Mouse (Mus musculus) T-cell, adult 2 months (primary cell): ENCODE results near the gene Ugt1a6a.
"Not testable (repeated sequence)": the region's sequence is repeated elsewhere in the genome, so short reads cannot be mapped to it uniquely, and the experiment has no call there.

Experiments
- DNase-seq: peaks from one replicate; pipeline ENCODE4 v3.0.0; 2022; ENCODE audit warnings: low spot score

The Ugt1a6a gene

GRCm38 (mm10) chr1:88212341-88213045 lies 77.9 kb downstream of the Ugt1a6a start:
- DNase-seq = no peak

DNA sequence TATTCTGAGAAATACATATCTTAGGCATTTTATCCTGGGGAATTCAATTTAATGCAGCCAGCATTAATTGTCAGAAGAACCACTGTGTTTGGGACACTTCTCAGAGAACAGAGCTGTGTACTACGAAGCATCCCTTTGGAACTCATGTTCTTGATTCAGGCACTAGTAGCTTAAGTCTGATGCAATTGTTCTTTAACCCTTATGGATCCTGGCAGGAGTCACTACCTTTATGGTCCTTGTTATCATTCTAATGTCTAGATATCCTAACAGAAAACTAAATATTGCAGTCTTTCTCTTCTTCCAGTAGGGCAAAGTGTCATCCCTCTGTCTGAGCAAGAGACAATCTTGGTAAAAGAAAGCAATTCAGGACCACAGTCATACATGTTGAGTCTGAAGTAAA lies 78.5 kb downstream of the Ugt1a6a start:
- no peak for DNase-seq

DNA sequence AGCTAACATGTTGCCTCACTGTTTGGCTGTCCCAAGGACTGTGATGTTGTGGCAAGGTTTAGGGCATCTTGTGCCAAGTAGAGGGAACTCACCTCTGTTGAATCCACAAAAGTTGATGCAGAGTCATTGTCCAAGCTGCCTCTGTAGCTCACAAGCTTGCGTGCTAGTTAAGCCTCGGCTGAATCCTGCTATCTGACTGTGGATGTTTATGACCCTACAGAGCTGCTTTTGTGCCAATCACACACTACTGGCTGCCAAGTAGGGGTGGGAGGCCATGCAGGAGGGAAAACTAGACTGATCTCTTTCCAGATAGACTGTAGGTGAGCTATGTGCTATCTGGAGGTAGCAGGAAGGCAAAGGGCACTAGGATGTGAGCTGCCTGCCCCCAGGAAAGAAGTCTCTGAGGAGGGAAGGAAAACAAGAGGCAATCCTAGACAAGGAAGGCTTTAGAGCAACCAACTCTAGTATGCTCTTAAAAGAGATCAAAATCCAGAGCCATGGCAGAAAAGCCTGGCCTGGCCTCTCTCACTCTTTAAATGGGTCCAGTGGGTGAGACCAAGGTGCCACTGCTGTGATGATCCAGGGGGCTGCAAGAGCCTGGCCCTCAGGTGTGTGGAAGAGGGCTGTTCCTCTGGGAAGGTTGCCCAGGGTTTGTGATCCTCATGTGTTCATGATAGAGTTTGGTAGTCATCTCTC lies 79.3 kb downstream of the Ugt1a6a start:
- no peak for DNase-seq

- no peak for DNase-seq
These were observed 79.9 kb downstream of the Ugt1a6a start for GRCm38 (mm10) chr1:88214462-88214952.

GRCm38 (mm10) chr1:88215466-88216380 lies 81.1 kb downstream of the Ugt1a6a start:
- DNase-seq = no peak

DNA sequence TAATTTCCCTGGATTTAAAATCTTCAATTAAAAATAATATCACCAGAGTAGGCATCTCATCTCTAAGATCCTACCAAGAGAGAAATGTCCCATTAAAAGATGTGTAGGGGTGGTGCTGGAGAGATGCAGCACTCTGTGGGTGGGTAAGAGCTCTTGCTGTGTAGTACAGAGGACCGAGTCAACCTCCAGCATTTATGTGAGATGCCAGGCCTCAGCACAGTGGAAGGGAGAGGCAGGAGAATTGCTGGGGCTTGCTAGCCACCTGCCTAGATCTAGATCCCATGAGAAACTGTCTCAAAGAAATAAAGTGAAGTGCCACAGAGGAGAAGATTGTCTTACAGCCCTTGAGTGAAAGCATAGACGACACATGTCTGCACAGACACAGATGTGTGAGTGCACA lies 81.9 kb downstream of the Ugt1a6a start:
- no peak for DNase-seq

- no peak for DNase-seq
These were observed 82.5 kb downstream of the Ugt1a6a start for GRCm38 (mm10) chr1:88217144-88217543.

GRCm38 (mm10) chr1:88217576-88217975 lies 83.0 kb downstream of the Ugt1a6a start:
- DNase-seq = no peak

DNA sequence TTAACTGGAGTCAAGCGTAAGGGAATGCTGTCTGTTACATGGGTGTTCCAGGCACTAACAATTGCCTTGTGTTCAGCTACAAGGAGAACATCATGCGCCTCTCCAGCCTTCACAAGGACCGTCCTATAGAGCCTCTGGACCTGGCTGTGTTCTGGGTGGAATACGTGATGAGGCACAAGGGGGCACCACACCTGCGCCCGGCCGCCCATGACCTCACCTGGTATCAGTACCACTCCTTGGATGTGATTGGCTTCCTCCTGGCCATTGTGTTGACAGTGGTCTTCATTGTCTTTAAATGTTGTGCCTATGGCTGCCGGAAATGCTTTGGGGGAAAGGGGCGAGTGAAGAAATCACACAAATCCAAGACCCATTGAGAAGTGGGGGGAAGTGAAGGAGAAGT lies 83.4 kb downstream of the Ugt1a6a start:
- DNase-seq = no peak

- no peak for DNase-seq
These were observed 84.0 kb downstream of the Ugt1a6a start for GRCm38 (mm10) chr1:88218591-88218990.

- no peak for DNase-seq
These were observed 84.4 kb downstream of the Ugt1a6a start for GRCm38 (mm10) chr1:88219054-88219453.

DNA sequence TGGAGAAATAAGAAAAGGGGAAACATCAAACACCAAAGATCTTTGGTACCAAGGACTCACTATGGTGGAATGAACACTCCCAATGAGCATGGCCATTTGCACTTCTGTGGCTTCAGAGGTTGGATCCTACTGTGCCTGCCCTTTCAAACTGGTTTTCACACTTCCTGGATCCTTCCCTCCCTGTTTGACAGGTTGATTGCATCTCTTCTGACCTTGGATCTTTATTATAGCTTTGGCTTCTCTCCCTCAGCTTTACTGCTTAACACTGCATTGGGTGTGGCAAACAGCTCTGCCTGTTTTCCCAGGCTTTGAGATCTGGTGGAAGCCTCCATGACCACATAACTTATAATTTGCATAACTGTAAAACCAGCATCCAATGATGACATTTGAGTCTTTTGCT lies 85.7 kb downstream of the Ugt1a6a start:
- no peak for DNase-seq

DNA sequence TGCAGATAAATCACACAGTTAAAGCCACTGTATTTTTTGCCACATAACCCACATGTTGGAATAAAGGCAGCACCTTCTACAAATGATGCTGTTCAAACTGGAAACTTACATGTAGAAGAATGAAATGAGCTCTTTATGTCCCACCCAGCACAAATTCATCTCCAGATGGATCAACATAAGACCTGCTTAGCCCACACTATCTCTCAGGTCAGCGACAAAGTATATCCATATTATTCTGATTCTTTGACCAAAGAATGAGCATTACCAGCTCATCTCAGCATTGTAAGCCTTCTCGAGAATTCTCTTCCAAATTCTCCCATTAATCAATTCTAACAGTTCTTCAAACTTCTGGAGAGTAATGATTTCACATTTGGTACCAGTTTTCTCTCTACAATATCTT lies 87.6 kb downstream of the Ugt1a6a start:
- no peak for DNase-seq

GRCm38 (mm10) chr1:88223011-88223515 lies 88.5 kb downstream of the Ugt1a6a start:
- not testable (repeated sequence) for DNase-seq

GRCm38 (mm10) chr1:88223591-88223990 lies 89.0 kb downstream of the Ugt1a6a start:
- no peak for DNase-seq

- no peak for DNase-seq
These were observed 89.6 kb downstream of the Ugt1a6a start for GRCm38 (mm10) chr1:88224029-88224776.

DNA sequence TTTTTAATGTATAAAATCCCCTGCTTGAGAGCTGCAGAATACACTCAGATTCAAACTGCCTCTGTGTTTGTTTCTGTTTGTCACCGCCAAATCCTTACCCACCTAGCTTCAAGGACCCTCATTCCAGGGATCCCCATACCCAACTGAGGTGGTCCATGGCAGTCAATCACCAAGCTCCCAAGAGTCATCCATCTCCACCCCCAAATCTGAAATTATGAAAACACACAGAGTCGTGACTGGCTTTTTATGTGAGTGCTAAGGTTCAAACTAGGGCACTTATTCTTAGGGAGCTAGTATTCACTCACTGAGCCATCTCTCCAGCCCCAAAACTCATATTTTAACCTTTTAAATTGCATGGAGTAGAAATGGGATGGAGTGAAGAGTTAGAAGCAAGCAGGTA lies 90.7 kb downstream of the Ugt1a6a start:
- DNase-seq = not testable (repeated sequence)

DNA sequence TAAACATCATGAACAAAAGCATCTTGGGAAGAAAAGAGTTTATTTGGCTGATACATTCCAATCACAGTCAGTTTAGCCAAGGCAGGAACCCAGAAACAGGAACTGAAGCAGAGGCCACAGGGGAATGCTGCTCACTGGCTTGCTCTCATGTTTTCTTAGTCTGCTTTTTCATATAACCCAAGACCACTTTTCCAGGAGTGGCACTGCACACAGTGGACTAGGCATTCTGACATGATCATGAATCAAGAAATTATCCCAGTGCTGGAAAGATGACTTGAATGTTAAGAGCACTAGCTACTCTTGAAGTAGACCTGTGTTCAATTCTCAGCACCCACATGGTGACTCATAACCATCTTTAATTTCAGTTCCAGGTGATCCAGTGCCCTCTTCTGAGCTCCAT lies 91.1 kb downstream of the Ugt1a6a start:
- peak; percentile 0 for DNase-seq

DNA sequence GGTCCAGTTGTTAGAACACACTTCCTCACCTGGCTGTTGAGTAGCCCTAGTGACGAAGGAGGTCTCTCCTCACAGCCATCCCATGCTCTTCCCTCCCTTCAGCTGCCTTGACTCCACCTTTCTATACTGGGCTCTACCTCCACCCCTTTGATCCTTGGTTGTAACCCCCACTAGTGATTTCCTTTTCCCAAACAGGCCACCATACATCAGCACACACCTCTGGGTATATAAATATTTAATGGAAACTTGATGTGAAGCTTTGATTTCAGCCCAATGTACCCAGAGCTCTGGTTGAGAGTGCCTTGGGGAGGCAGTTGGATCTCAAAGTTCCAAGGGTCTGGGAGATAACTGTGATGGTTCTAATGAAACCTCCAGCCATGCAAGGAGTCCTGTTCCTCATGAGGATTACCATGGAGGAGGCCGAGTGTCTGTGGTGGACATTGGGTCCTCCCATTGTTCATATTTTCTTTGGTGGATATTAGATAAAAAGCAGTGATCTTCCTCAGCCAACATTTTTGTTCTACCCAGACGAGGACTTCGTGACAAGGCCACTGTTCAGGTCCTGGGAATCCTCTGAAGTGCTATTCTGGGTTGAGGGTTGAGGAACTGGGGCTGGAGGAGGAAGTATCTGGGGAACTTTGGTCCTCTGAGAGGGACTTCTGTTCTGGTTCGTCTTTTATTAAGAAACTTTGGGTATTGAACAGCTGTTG lies 92.2 kb downstream of the Ugt1a6a start, which contains the start of gene Mroh2a:
Mroh2a (plus strand) TSS at position 317 of the 710 bp plus-strand sequence.
- DNase-seq = no peak

- DNase-seq = peak; percentile 9
These were observed 92.9 kb downstream of the Ugt1a6a start for GRCm38 (mm10) chr1:88227482-88227881.

DNA sequence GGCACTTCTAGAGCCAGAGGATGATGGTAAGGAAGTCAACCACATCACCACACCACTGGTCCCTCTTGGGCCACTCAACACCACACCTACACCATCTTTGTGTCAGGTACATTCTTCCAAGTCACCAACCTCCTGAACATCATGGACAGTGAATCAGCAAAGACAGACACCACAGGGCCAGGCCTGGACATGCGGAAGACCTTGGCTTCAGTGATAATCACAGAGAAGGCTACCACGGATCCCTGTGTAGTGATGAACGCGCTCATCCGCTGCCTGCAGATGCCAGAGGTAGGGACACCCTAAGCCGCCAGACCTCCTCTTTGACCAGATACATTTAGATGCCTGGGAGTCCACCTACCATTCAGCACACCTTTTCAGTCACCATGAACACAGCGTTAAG lies 93.5 kb downstream of the Ugt1a6a start:
- peak; percentile 6 for DNase-seq
